Mouse (Mus musculus): ENCODE results near the gene Ttc30b.
A peak's percentile ranks its signal among the peaks of the same experiment; 100 is the strongest.
"Not testable (repeated sequence)": the region's sequence is repeated elsewhere in the genome, so short reads cannot be mapped to it uniquely, and the experiment has no call there.

Gene Ttc30b

GRCm38 (mm10) chr2:75950685-75951084 is 12.3 kb upstream of the Ttc30b start:
- DNase-seq = no peak

DNA sequence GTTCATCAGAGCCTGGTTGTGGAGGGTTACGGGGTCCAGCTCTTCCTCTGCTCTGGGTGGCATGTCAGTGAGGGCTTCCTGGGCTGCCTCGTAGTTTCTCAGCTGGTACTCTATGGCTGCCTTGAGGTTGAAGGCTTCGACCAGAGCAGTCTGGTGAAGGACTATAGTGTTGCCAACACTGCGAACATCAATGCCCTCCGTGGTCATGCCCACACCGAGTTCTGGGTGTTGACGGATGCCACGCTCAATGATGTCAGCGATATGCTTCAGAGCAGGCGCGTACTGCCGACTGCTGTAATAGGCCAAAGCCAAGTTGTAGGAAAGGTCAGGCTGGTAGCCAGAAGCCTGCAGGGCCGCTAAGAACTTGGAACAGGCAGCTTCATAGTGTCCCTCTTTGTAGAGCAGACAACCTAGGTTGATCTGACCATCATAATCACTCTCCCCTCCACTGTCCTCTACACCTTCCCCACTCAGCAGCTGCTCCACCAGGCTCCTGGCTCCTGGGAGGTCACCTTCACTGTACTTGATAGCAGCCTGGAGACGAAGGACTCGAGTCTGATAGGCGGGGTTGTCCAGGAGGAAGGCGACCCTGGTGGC is 767 bp downstream of the Ttc30b start:
- peak in 1 of 2 experiments; percentile 15 for DNase-seq

GRCm38 (mm10) chr2:75936685-75937084 is 1.7 kb downstream of the Ttc30b start:
- not testable (repeated sequence) for DNase-seq

DNA sequence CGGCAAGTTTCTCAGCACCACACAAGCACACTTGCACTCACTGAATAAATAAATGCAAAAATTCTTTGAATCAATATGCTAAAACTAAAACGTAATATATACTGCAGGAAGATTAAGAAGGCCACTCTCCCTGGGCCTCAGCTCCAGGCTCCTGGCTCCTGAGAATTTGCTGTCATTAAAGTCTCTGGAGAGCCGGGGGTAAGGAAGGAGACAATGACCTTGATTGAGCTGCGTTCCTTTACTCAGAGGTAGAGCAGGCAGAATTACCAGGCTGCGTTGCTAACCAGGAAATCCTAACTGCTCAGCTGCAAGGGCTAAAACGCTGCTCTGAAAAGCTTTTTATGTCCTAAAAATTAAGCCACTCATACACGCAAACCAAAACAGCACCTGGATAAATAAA is 4.8 kb downstream of the Ttc30b start:
- DNase-seq = no peak

DNA sequence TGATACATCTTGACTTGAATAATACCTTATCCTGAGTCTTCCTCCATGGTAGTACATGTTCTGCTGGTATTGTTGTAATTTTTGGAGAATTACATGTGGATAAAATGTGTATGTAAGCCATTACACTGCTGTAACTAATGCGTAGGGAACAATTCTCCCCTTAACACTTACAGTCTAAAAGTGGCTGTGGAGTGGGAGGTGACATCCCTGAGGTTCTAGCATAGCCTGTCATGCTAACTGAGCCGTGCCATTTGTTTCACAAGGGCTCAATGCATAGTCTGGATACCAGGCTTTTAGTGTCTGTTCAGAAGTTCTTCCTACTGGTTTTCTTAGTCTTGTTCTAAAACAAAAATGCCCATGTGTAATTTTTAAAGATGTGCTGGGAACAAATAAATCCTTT is 7.4 kb downstream of the Ttc30b start:
- no peak for DNase-seq

DNA sequence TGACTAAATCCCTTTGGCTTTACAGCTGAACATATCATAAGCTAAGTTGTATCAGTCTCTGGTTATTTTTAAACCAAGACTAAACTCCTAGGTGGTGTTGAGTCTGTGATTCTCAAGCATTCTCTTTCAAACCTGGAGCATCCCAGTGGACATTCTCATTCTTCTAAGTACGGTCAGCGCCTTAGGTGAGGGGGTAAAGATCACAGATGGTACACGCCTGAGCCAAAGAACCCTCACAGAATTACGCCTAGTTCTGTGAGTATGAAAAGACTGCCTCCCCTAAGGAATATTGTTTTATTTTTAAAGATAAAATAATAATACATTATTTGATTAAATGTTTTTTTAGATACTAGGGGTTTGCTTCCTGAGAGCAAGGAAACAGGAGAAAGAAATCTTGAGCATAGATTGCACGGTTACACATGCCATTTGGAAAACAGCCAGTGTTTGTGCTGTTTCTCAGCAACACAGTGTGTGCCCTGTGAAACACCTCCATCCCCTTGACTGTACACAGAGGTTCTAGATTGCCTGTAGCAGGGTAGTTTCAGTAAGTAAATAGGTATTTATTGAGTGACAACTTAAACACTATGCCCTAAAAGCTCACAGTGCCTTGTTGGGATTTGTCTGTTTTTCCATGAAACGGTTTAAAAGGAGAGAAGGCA is 8.5 kb downstream of the Ttc30b start:
- DNase-seq = peak in 1 of 2 experiments; percentile 30

DNA sequence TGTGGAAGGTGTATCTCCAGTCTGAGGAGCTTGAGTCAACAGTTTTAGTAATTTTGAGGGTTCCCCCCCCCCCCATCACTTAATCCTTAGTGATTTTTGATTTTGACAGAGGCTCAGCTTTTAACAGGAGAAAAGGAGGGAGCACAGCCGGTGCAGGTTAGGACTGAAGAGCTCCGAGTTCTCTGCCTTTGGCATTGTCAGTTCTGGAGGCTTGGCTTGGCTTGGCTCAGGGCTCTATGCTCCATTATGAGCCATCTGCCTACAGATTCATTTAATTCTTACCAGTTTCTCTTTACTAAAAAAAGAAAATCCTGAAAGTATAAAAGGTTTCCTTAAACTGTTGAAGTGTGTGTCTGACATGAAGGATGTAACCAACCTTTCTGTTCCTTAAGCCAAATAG is 9.2 kb downstream of the Ttc30b start:
- DNase-seq = no peak

- DNase-seq = no peak
Observed at GRCm38 (mm10) chr2:75928011-75928410, 10.4 kb downstream of the Ttc30b start.

DNA sequence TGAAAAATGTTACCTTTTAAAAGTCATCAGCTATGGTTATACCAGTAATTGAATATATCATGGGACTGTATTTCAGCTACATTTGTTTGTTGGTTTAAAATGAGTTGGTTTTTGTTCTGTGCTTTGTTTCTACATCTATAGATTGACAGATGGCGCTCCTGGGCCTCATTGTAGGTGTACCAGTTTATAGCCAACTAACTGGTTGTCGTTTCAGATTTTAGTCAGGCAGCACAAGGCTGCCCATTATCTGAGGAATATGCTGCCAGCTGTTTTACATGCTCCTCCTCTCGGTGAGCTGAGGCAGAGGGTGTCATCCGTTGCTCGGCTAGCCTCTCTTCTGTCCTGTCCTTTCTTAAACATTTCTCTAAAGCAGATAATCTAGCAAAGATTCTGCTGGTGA is 12.3 kb downstream of the Ttc30b start:
- no peak for DNase-seq

GRCm38 (mm10) chr2:75923807-75924340 is 14.5 kb downstream of the Ttc30b start:
- no peak for DNase-seq

GRCm38 (mm10) chr2:75915040-75915439 is 23.3 kb downstream of the Ttc30b start:
- DNase-seq = no peak

- DNase-seq = no peak
Observed at GRCm38 (mm10) chr2:75907142-75907541, 31.2 kb downstream of the Ttc30b start.

- no peak for DNase-seq
Observed at GRCm38 (mm10) chr2:75901869-75902268, 36.5 kb downstream of the Ttc30b start.

- no peak for DNase-seq
Observed at GRCm38 (mm10) chr2:75900281-75900680, 38.1 kb downstream of the Ttc30b start.

- DNase-seq = no peak
Observed at GRCm38 (mm10) chr2:75895711-75896110, 42.7 kb downstream of the Ttc30b start.

DNA sequence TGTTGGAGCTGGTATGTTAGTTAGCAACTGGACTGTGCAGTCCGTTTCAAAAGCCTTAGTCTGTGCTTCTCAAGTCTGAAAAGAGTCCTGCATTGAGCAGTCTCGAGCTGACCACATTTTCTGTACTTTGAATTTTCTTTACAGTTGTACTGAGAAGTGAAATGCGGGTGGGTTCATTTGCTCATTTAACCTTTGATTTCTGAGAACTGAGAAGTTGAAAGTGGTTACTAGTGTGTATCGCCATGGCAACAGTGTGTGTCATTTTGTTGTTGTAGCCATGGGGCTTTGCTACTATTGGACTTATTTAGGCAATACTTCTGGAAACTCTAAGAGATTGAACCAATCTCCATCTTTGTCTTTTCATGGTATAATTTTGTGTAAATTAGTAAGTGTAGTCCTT is 46.4 kb downstream of the Ttc30b start:
- peak in 1 of 2 experiments; percentile 17 for DNase-seq

Data from lung, adult 18-20 months (tissue).